Mouse (Mus musculus): ENCODE measurements around the gene Hes1. TPM values are rescaled to one million over a fixed set of nuclear protein-coding genes. Genes with fewer than 3 reads are reported as not detected.

The Hes1 gene
- polyA plus RNA-seq, 1 experiment from 2014 or later = 89.1 TPM

- H3K9me3 ChIP-seq (ENCODE audit: low read length) = no peaks in the 10 kb centered on the region
- no peak overlapping the region for H3K4me2 ChIP-seq (replicated peaks; ENCODE audit: low read depth, low read length)
- no peaks in the 10 kb centered on the region for H3K4me1 ChIP-seq (ENCODE audit: insufficient read depth, low read depth, low read length)
- no peaks in the 10 kb centered on the region for H3K27me3 ChIP-seq (replicated peaks; ENCODE audit: insufficient read depth, low read length)
- H3K9ac ChIP-seq (replicated peaks; ENCODE audit: low read depth) = no peak overlapping the region
- H3K36me3 ChIP-seq (ENCODE audit: insufficient read depth, low read length) = no peaks in the 10 kb centered on the region
- ATAC-seq = peak; percentile 66
- no peak for TF ChIP-seq CTCF (IDR thresholded peaks at IDR 0.05)
- peak; percentile 49; the same call in 1 of the 2 replicates for TF ChIP-seq EP300 (IDR thresholded peaks at IDR 0.05)
- WGBS = 50% methylated on average over 9 of the region's 9 CpGs
- H3K27ac ChIP-seq (ENCODE audit: low read length) = no peak overlapping the region
- H3K4me3 ChIP-seq (ENCODE audit: low read depth, low read length) = no peak overlapping the region
- DNase-seq (ENCODE audit: low spot score) = peak; percentile 43
Observed at GRCm38 (mm10) chr16:30090200-30090865, 26.1 kb downstream of the Hes1 start.

DNA sequence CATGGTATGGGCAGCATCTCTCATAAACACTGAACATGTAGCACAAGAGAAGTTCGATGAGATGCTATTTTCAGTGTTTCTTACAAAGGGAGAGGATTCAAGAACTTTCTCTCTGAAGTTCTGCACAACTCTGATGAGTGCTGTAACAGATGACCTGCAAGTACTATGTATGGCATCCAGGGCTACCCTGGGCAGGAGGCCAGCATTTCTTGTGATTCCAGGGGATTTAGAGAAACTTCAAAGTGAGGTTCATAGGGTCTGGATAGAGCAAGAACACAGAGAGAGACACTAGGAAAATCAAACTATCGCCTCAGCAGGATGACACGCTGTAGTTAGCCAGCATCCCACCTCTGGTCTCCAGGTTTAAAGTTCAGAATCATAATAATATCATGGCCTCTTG, 31.9 kb downstream of the Hes1 start:
- Histone ChIP-seq H3K27ac (ENCODE audit: low read length) (no peak overlapping the region), H3K4me2 (replicated peaks; ENCODE audit: low read depth, low read length) (no peak overlapping the region), H3K9me3 (ENCODE audit: low read length) (no peaks in the 10 kb centered on the region), H3K4me3 (ENCODE audit: low read depth, low read length) (no peak overlapping the region), H3K9ac (replicated peaks; ENCODE audit: low read depth) (no peak overlapping the region), H3K4me1 (ENCODE audit: insufficient read depth, low read depth, low read length) (peaks cover 6% of the 10 kb centered on the region; the same call in 1 of the 2 replicates), H3K36me3 (ENCODE audit: insufficient read depth, low read length) (no peaks in the 10 kb centered on the region), H3K27me3 (replicated peaks; ENCODE audit: insufficient read depth, low read length) (no peaks in the 10 kb centered on the region)
- no peak for DNase-seq (ENCODE audit: low spot score)
- ATAC-seq = no peak
- no peak for TF ChIP-seq EP300 (IDR thresholded peaks at IDR 0.05)
- no peak for TF ChIP-seq CTCF (IDR thresholded peaks at IDR 0.05)
- 32% methylated on average over 3 of the region's 3 CpGs for WGBS

DNA sequence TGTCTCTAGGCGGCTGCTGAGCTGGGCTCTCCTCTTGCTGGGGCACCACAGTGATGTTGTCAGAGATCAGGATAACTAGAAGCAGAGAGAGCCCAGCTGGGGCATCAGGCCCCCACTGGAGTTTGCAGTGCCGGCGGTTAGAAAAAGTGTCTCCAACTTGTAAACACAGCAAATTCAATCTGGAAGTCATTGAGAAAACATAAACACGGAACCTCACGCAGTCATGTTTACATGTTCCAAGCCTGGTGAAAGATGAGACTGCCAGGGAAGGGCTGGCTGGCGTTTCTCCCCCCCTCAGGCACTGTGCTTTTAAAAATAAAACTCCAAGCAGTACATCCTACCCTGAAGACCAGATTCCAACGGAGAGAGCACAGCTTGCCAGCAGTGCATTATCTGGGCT, 32.3 kb downstream of the Hes1 start:
- peaks cover 6% of the 10 kb centered on the region; the same call in 1 of the 2 replicates for H3K4me1 ChIP-seq (ENCODE audit: insufficient read depth, low read depth, low read length)

DNA sequence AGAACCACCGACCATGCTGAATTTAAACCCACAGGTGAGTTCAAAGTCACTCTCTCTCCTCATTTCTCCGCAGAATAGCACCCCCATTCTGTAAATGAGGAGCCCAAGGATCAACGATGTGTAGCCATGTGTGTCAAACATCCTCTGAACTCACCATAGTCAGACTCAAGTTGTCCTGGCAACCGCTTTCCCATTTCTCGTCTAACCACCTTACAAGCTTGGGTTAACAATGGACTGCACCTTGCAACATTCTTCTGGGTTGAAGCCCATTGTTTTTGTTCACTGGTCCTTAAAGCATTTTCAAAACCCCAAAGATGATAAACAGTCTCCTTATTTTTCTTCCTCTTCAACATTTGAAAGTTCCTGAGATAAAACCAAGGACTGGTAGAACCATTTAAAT, 34.9 kb downstream of the Hes1 start:
- Histone ChIP-seq H3K27me3 (replicated peaks; ENCODE audit: insufficient read depth, low read length) (no peaks in the 10 kb centered on the region), H3K27ac (ENCODE audit: low read length) (no peak overlapping the region), H3K4me3 (ENCODE audit: low read depth, low read length) (no peak overlapping the region), H3K4me1 (ENCODE audit: insufficient read depth, low read depth, low read length) (peaks cover 6% of the 10 kb centered on the region; the same call in 1 of the 2 replicates), H3K9me3 (ENCODE audit: low read length) (no peaks in the 10 kb centered on the region), H3K36me3 (ENCODE audit: insufficient read depth, low read length) (no peaks in the 10 kb centered on the region), H3K4me2 (replicated peaks; ENCODE audit: low read depth, low read length) (no peak overlapping the region), H3K9ac (replicated peaks; ENCODE audit: low read depth) (no peak overlapping the region)
- WGBS = 80% methylated on average over 5 of the region's 5 CpGs
- TF ChIP-seq CTCF (IDR thresholded peaks at IDR 0.05) = no peak
- no peak for TF ChIP-seq EP300 (IDR thresholded peaks at IDR 0.05)
- ATAC-seq = no peak
- DNase-seq (ENCODE audit: low spot score) = no peak

More for the DNA sequence above, 32.3 kb downstream of the Hes1 start:
- Histone ChIP-seq H3K9me3 (ENCODE audit: low read length) (no peaks in the 10 kb centered on the region), H3K36me3 (ENCODE audit: insufficient read depth, low read length) (no peaks in the 10 kb centered on the region), H3K27me3 (replicated peaks; ENCODE audit: insufficient read depth, low read length) (no peaks in the 10 kb centered on the region), H3K9ac (replicated peaks; ENCODE audit: low read depth) (no peak overlapping the region), H3K4me2 (replicated peaks; ENCODE audit: low read depth, low read length) (0 out of 2 replicates have a peak overlapping the region, but pooled peaks have one; percentile 3), H3K27ac (ENCODE audit: low read length) (no peak overlapping the region), H3K4me3 (ENCODE audit: low read depth, low read length) (no peak overlapping the region)
- 17% methylated on average over 7 of the region's 7 CpGs for WGBS
- TF ChIP-seq EP300 (IDR thresholded peaks at IDR 0.05) (peak; percentile 61), CTCF (IDR thresholded peaks at IDR 0.05) (no peak)
- DNase-seq (ENCODE audit: low spot score) = peak; percentile 77
- ATAC-seq = peak; percentile 73

GRCm38 (mm10) chr16:30102149-30102915, 38.1 kb downstream of the Hes1 start:
- Histone ChIP-seq H3K36me3 (ENCODE audit: insufficient read depth, low read length) (no peaks in the 10 kb centered on the region), H3K4me1 (ENCODE audit: insufficient read depth, low read depth, low read length) (no peaks in the 10 kb centered on the region), H3K27ac (ENCODE audit: low read length) (no peak overlapping the region), H3K4me3 (ENCODE audit: low read depth, low read length) (no peak overlapping the region), H3K9ac (replicated peaks; ENCODE audit: low read depth) (no peak overlapping the region), H3K4me2 (replicated peaks; ENCODE audit: low read depth, low read length) (no peak overlapping the region), H3K9me3 (ENCODE audit: low read length) (no peaks in the 10 kb centered on the region), H3K27me3 (replicated peaks; ENCODE audit: insufficient read depth, low read length) (no peaks in the 10 kb centered on the region)
- DNase-seq (ENCODE audit: low spot score) (no peak), ATAC-seq (no peak)
- TF ChIP-seq CTCF (IDR thresholded peaks at IDR 0.05) (no peak), EP300 (IDR thresholded peaks at IDR 0.05) (no peak)
- 22% methylated on average over 10 of the region's 10 CpGs for WGBS

DNA sequence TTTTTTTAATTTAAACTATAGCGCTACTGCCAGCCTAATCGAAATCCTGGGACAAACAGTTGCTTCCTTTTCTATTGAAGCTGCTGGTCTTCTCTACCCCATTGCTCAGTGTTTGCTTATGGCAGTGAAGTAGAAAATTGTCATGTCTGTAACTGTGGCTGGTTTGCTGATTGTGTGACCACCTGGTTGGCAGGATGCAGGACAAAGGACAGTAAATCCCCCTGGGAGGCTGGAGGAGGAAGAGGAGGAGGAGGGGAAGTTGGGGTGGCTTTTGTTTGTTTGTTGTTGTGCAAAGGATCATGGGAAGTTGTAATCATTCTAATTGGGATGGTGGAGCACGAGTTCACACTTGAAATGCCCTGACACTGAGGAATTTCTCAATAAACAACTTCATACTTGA, 38.8 kb downstream of the Hes1 start:
- H3K27ac ChIP-seq (ENCODE audit: low read length) = no peak overlapping the region
- WGBS = 8% methylated on average over 3 of the region's 3 CpGs
- H3K9me3 ChIP-seq (ENCODE audit: low read length) = no peaks in the 10 kb centered on the region
- no peaks in the 10 kb centered on the region for H3K27me3 ChIP-seq (replicated peaks; ENCODE audit: insufficient read depth, low read length)
- no peaks in the 10 kb centered on the region for H3K36me3 ChIP-seq (ENCODE audit: insufficient read depth, low read length)
- no peak overlapping the region for H3K4me3 ChIP-seq (ENCODE audit: low read depth, low read length)
- H3K4me2 ChIP-seq (replicated peaks; ENCODE audit: low read depth, low read length) = no peak overlapping the region
- TF ChIP-seq CTCF (IDR thresholded peaks at IDR 0.05) (no peak), EP300 (IDR thresholded peaks at IDR 0.05) (no peak)
- DNase-seq (ENCODE audit: low spot score) = no peak
- no peaks in the 10 kb centered on the region for H3K4me1 ChIP-seq (ENCODE audit: insufficient read depth, low read depth, low read length)
- H3K9ac ChIP-seq (replicated peaks; ENCODE audit: low read depth) = no peak overlapping the region
- ATAC-seq = no peak
